Mouse (Mus musculus) cerebellum, adult 8-10 months (tissue): ENCODE measurements around the gene Trim30d.
"Not testable (repeated sequence)": the region's sequence is repeated elsewhere in the genome, so short reads cannot be mapped to it uniquely, and the experiment has no call there.

Experiments used
- DNase-seq: peaks from one replicate; pipeline ENCODE4 v3.0.0; 2022

The Trim30d gene

DNA sequence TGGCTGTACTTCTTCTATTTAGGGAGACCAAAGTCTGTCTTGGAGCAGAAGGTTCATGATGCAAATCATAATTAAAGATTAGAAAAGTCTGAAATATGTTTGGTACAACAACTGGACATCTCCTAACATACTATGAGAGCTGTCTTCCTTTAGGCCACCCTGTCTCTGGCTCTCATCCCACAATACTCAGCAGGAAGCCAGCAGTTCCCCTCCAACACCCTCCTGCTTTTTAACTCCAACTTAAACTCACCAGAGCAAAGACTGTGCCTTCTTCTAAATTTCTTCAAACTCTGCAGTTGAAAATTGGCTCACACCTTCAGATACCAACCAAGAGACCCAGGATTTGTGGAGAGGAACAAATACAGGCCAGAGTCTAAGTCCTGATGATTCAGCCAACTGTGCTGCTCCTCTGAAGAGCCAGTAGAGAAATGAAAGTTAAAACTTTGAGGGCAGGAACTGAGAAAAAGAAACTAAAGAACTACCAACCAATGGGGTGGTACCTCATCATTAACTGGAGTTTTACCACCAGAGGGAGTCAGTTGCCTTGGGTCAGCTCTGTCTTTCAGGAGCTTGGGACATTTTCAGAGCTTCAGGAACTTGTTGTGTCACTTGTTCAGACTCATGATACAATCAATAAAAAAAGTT, at the start of gene Trim30d:
Gene Trim30d (minus strand): TSS at position 429 of the 645 bp plus-strand sequence.
- DNase-seq, result not testable (repeated sequence)

DNA sequence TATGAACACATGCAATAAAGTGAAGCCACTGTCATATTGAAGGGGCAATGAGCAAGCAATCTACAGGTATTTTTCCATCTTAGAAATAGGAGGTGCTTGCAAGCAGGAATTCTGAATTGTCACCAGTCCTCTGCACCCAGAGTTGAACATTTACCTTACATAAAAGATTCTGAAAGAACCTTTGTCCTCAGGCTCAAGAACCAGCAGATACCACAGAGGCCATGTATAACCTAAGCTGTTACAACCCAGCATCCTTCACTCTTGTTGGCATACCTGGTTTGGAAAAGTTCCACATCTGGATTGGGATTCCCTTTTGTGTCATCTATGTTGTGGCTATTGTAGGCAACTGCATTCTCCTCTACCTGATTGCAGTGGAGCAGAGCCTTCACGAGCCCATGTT, 45.1 kb upstream of the Trim30d start:
- DNase-seq, result no peak

DNA sequence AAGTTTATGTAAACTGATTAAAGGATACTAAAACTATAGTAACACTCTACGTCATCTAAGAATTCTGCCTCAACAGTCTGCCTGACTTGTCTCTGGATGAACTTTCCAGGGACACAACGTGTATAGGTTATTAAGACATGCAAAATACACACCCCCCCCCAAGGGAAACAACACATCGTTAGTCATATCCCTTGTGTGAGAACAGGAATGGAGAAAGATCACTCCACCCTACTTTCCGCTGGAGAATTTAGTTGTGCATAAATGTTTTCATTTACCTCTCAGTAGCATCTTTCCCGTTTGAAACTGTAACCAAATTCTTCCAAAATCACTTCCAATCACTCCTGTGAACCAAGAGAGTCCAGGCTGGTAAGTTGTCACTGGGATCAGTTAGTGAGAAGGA, 42.2 kb upstream of the Trim30d start, which contains the start of gene Olfr651:
Gene Olfr651 (plus strand): TSS at position 301 of the 400 bp plus-strand sequence.
- no peak for DNase-seq

DNA sequence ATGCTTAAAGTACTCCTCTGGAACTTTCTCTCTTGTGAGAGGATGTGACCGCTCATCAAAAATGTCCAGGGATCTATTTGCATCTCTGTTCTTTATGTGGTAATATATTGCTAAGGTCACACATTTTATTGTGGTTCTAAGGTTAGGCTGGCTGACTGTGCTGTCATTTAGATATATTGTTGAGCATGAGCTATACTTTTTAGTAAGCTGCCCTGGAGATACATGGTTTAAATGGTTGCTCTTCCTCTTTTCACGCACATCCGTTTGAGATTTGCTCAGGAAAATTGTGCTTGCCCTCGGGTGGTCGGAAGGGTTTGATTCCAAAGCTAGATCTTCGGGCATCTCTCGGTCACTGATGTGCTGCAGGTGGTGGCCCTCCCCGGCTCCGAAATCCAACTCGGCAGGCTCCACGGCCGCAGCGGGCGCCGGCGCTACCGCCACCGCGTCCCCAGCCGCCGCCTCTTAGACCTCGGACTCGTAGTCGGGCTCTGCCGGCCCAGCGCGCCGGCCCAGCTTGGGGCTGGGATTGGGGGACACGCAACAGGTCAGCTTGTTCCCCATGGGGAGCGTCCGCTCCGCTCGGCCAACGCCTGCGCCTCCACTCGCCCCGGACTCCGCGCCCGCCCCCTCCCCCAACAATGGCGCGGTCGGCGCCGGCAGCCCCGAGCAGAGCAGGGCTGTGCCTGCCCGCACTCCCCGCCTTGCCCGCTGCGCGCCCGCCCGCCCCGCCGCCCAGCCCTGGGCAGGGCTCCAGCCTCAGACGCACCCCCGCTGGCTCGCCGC, 5.9 kb downstream of the Trim30d start:
- DNase-seq, result no peak

DNA sequence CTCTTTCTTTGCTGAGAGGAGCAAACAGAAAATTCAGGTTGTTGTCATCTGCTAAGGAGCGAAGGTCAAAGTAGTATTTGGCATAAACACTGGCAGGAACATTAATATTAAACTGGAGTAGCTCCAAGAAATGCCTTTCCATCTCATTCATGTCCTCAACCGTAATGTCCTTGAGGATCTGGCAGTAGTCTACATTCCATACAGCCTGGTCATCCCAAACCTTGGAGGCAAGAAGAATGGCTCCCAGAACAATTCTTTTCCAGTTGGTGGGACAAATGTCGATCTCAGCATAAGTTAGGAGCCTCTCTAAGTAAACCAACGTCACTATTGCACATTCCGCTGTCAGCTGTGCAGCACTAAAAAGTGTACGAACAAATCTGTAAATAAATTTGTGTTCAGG, 6.5 kb downstream of the Trim30d start:
- DNase-seq, result not testable (repeated sequence)

DNA sequence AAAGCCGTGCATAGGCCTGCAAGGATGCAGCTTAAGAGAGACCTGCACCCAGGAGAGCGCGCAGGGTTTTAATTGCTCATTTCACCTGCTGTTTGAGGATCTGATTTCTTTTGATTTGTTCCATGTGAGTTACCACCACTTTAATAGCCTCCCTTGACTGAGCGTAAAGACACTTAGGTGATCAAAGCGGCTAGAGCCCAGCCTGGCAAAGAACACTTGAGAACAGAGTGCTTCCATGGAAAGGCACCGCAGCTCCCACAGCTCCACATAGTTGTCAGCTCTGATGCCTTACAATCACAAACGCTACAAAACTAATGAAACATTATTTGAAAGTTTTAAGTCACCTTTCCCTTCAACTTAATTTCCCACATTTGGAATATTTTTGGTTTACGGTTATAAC, 8.2 kb downstream of the Trim30d start:
- not testable (repeated sequence) for DNase-seq

DNA sequence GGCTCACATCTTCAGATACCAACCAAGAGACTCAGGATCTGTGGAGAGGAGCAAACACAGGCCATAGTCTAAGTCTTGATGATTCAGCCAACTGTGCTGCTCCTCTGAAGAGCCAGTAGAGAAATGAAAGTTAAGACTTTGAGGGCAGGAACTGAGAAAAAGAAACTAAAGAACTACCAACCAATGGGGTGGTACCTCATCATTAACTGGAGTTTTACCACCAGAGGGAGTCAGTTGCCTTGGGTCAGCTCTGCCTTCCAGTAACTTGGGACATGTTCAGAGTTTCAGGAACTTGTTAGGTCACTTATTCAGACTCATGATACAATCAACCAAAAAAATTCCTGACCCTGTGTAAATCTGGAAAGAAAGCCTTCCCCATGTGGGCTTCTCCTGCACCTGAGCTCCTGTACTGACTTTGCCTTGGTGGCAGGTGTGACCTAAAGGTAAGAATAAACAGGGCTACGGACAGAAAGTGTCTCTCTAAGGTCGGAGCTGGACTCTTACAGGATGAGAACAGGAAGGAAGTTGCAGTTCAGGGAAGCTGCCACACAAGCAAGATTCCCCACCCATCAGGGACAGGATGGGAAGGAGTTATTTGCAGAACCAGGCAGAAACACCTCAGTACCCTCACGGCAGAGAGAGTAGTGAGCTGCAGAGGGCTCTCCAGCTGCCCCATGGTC, 42.4 kb downstream of the Trim30d start, which contains the start of gene Trim30a:
Gene Trim30a (minus strand): TSS at position 129 of the 680 bp plus-strand sequence.
- no peak for DNase-seq

DNA sequence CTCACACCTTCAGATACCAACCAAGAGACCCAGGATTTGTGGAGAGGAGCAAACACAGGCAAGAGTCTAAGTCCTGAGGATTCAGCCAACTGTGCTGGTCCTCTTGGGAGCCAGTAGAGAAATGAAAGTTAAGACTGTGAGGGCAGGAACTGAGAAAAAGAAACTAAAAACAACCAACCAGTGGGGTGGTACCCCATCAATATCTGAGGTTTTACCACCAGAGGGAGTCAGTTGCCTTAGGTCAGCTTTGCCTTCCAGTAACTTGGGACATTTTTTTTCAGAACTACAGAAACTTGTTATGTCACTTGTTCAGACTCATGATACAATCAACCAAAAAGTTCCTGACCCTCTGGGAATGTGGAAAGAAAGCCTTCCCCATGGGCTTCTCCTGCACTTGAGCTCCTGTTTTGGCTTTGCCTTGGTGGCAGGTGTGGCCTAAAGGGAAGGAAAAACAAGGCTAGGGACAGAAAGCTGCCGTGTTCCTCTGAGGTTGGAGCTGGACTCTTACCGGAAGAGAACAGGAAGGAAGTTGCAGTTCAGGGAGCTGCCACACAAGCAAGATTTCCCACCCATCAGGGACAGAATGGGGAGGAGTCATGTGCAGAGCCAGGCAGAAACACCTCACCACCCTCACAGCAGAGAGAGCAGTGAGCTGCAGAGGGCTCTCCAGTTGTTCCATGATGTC, 61.5 kb downstream of the Trim30d start:
- no peak for DNase-seq
